Mouse (Mus musculus) lung, postnatal 36 days (tissue): ENCODE data around the gene Cdkl1.

Experiments used
- DNase-seq: peaks from one replicate; pipeline ENCODE4 v3.0.0; 2022; ENCODE audit warnings: mixed read lengths

Cdkl1 gene

DNA sequence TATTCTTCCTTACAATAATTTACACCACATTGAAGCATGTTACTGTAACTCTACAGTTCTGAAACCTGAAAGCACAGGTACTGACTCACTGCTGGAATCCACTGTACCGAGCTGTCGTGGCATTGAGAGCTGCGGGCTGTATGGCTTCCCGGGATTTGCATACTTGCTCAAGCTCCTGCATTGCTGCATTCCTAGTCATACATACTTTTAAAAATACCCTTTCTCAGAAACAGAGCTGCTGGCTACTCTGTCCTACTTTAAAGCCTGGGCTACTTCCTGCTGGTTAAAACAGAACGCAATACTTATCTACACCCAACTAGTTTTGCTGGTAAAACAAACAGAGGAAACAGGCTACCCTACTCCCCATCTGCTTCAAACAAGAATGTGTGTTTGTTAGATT is 46.9 kb downstream of the Cdkl1 start:
- DNase-seq: no peak

DNA sequence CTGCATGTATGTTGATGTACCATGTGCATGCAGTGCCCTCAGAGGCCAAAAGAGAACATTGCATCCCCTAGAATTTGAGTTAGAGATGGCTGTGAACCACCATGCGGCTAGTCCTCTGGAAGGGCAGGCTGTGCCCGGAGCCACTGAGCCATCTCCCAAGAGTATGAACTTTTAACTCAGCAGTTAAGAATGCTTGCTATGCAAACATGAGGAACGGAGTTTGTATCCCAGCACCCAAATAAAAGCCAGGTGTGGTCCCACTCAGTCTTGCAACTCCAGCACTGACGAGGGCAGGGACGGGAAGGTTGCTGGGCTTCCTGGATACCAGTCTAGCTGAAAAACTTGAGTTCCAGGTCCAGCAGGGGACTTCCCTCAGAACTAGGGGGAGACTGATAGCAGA is 49.1 kb downstream of the Cdkl1 start:
- no peak for DNase-seq

DNA sequence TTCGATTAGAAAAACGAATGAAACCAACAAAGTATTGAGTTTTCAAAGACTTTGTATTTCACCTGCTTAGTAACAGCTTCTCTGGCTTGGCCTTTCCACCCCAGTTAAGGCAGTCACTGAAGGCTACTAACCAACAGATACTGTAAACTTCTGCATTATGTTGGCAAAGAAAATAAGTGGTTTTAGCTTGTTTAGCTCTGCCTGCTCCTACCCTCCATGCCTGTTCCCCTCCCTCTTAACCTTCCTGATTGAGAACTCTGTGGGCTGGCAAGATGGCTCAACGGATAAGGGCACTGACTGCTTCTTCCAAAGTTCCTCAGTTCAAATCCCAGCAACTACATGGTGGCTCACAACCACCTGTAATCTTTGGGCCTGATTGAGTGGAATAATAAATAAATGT is 57.1 kb downstream of the Cdkl1 start:
- DNase-seq: no peak

DNA sequence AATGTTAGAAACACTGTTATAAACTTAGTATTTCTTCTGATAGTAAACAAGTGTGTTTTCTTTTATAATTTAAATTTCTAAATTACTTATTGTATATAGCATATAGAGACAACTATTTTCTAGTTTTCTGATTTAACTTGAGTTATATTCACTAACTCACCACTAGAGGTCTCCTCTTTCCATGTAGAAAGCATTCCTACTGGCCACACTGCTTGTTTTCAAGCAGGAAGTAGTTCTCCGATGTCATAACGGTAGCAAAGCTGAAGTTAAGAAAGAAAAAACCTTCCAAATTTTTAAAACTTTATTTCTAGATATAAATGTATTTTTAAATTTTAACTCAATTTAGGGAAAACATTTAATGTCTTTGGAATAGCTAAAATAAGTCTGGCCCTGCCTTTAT is 57.5 kb downstream of the Cdkl1 start:
- DNase-seq: peak; percentile 52

DNA sequence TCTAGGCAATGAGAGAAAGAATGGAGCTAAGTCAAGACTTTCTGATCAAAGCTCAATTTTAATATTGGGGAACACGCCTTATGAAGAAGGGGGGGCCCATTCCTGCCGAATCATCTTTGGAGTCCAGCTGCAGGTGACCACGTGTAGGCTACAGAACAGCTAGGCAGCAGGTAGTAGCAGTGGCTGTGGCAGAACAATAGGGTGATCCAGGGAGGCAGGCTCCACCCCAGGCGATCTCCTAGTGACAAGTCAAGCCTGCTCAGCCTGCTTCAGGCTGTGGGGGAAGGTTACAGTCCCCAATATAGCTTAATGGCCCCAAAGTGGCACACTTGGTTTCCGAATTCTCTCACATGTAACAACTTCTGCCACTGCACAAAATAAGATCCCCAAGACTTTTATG is 58.8 kb downstream of the Cdkl1 start:
- DNase-seq: no peak

DNA sequence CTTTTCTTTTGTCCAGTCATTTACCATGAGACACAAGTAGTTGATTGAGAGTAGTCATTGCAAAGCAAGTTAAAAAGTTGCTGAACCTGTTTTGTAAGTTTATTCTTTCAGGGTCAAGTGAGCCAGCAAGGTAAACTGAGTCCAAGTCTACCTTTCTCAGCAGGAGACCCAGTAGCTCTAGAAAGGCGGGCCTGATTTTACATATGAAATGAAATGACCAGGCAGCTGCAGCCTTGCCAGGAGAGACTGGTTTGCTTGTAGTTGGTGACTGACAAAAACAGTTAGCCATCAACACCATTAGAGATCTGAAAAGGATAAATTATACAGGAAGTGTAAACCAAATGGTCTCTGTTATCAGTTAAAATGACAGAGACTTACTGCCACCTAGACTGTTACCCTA is 60.8 kb downstream of the Cdkl1 start:
- DNase-seq: no peak

DNA sequence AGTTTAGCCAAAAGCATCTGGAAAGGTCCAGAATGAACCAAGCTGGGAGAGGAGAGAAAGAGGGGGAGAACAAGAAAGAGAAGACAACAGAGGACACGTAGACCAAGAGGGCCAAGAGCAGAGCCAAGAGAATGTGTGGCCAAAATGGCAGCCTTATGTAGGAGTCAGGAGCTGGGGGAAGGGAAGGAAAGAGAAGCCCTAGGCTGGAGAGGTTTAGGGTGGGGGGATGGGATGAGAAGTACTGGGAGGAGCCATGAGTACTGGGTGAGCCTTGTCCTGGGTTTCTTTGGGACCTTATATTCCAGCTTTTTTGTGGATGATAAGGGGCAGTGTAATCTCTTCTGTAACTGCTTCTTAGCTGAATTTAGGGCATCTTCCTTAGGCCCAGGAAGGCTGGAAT is 61.8 kb downstream of the Cdkl1 start:
- DNase-seq: no peak

DNA sequence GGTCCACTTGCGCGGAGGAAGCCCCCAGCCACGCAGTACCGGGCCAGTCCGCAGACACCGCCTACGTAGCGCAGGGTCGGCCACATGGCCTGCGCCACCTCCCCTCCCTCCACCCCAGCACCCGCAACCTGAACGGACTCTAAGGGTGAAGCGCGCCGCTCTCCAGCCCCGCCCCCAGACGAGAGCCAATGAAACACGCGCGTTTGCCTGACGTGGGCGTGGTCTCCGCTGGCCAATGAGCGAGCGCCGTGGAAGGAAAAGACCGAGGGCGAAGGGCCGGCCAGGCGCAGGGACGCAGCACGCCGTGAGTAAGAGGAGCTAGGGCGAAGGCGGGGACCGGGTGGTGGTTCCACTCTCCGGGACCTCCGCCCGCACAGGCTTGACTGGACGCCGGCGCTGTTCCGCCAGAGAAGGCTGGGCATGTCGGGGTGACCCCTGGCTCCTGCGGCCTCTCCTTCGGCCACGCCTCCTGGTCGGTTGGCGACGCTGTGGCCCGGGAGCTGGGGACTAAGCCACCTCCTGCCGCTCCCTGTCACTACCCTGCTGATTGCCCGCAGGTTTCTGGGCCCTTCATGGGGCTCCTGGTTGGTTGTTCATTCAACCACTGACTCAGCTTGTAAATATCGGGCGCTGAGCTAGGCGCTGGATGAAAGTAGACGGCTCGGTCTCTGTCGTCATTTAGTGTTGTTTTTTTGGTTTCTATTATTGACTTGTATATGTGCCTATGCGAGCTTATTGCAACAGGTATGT is 66.2 kb downstream of the Cdkl1 start, which contains the start of the genes L2hgdh and Atp5s:
TSS of gene L2hgdh (minus strand) at position 163 of the 750 bp plus-strand sequence.
TSS of gene Atp5s (plus strand) at position 240 of the 750 bp plus-strand sequence.
- peak; percentile 99 for DNase-seq

DNA sequence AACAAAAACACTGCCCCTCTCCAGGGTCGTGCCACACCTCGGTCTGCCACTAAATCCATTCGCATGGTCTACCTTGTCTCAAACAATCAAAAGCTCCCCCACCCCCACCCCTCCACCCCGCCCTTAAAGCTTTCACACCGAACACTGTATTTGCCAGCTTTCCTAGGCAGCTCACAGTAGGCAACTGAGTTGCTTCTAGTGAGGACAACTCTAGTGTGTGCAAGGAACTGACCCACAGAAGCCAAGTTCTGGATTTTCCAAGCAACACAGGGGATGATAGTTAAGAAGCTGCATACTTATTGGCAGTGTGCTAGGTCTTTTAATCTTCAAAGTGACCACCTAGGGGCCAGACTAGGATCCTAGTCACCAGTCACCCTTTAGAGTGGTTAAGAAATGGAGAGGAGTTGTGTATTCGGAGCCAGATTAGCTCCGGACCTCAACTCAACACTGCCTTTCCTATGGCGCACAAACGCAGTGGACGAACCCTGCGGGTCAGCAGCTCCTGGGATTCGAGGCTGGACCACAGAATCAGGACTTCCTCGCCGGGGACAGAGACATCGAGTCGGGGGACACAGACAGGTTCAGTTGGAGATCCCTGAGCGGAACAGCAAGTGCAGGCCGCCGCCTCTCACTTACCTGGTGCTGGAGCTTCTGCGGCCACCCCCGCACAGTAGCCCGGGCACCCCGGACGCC is 66.9 kb downstream of the Cdkl1 start:
- DNase-seq: no peak

DNA sequence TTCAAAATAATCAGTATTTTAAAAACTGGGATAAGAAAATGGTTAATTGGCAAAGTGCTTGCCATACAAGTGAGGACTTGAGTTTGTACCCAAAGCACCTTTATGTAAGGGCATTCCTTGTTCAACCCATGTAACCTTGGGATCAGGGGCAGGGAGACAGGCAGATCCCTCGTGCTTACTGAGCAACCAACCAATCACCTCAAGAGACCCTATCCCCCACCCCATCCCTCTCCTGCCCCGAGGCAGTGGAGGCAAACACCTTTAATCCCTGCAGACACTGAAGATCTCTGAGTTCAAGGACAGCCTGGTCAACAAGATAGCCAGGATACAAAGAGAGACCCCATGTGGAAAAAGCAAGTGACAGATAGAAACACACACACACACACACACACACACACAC is 67.7 kb downstream of the Cdkl1 start:
- DNase-seq: no peak

DNA sequence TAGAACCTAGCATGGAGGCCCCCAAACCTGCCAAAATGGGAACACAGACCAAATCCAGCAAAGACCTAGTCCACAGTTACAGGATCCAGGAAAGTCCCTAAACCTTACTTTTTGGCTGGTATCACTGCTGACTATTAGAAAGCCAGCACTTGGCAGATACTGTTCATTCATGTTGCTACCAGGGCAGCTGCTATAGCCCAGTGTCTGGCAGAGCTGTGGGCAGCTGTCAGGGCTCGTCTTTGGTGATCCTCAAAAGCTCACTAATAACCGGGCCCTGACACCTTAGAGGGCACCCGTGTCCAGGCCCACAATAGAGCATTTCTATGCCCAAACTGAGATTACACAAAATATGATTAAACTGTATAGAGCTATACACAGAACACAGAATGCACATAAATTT is 68.2 kb downstream of the Cdkl1 start:
- DNase-seq: no peak

DNA sequence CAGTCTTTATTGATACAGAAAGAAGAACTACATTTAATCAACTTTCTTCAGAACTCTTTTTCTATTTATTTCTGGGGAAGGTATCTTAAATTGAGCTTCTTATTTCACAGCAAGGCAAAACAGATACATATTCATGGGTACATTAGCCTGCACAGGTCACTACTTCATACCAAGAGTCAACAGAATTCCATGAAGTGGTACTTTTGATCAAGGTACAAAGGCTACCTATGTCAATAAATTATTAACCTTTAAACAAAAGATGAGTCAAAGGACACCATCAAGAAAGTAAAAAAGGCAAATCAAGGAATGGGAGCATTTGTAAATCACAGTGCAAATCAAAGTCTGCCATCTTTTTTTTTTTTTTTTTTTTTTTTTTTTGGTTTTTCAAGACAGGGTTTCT is 77.4 kb downstream of the Cdkl1 start:
- no peak for DNase-seq

DNA sequence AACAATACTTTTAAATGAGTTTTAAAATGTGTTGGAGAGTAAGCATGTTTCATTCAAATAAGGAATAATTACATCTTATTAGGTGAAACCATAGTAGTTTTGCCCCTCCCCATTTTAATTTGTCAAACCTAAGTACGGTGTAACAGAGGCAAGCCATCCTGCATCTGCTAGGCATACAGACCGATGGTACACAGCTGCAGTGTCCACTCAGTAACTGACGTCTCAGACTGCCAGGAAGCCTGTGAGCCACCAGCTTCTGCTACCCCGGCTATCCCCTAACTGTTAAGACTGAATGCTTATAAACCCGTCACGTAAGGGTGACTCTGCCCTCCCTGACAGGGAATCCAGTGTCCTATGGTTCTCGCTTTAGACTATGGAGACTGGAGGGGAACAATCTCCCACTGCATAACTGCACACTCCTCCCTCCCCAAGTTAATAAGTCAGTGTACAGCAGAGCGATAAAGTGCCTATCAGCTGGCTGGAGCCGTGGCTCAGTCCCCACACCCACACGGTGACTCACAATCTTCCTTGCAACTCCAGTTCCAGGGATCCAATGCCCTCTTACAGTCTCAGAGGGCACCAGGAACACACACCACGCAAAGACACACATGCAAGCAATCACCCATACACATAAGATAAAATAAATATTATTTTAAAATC is 86.1 kb downstream of the Cdkl1 start:
- DNase-seq: no peak

DNA sequence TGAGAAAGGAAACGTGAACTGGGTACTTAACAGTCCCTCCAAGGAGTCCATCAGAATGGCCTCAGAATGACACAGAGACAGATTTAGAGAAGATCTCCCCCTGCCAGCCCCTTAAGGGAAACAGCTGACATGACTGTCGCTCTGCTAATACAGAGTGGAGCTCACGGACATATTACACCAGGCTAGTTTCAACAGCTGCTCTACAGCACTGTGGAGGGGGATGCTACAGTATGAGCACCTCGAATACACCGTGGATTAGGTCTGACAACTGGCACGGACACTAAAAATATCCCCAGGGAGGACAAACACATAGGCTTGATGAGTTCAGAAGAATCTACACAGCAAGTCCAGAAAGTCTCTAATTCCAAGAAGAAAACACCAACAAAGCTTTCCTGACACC is 92.7 kb downstream of the Cdkl1 start:
- DNase-seq: no peak
